Mouse (Mus musculus) olfactory bulb, adult 2 months (tissue): ENCODE measurements around the gene Entpd5. TPM values are rescaled to one million over a fixed set of nuclear protein-coding genes. Genes with fewer than 3 reads are reported as not detected.

ENCODE experiments used
- H3K27ac ChIP-seq: fragments of 200-500 bp; 2 replicates; pipeline ENCODE4 v1.5.1; 2012; ENCODE audit warnings: low read depth, low read length; ENCODE audit not compliant: insufficient read depth
- H3K4me1 ChIP-seq: fragments of 200-500 bp; 2 replicates; pipeline ENCODE4 v1.6.1; 2012; ENCODE audit warnings: low read length; ENCODE audit not compliant: control insufficient read depth, insufficient read depth
- H3K4me3 ChIP-seq: fragments of 200-500 bp; 2 replicates; pipeline ENCODE4 v1.5.1; 2012; ENCODE audit warnings: mild to moderate bottlenecking, low read depth, low read length, moderate library complexity; ENCODE audit not compliant: insufficient read depth
- CTCF ChIP-seq: fragments of 200-500 bp; IDR thresholded peaks from 2 replicates; pipeline ENCODE4 v1.5.1; 2012; ENCODE audit warnings: low read depth, mild to moderate bottlenecking, low read length, moderate library complexity; ENCODE audit not compliant: insufficient read depth
- POLR2A ChIP-seq: fragments of 200-500 bp; IDR thresholded peaks from 2 replicates; pipeline ENCODE4 v1.6.1; 2012; ENCODE audit warnings: mild to moderate bottlenecking, low read depth, low read length, moderate library complexity; ENCODE audit not compliant: insufficient read depth
- WGBS: fragments of 180-500 bp; shearing (Covaris S2); methylation state at CpG from one replicate; pipeline ENCODE4 v1.1.7; 2018; 5-methylcytosine and 5-hydroxymethylcytosine counted together
- polyA plus RNA-seq: library from polyadenylated mRNA; stranded (reverse); fragments of >200 nt; gene quantifications from 2 replicates; pipeline ENCODE4 v1.2.4, GENCODE M21; 2012; ENCODE audit warnings: low replicate concordance; ENCODE audit not compliant: missing spikeins, insufficient read depth, insufficient read length

Entpd5 gene
- polyA plus RNA-seq, 1 experiment = not detected

- Histone ChIP-seq H3K27ac (no peak overlapping the region), H3K4me1 (no peaks in the 10 kb centered on the region), H3K4me3 (no peak overlapping the region)
- no peak for TF ChIP-seq POLR2A
- no peak for TF ChIP-seq CTCF
- 97% methylated on average over 4 of the region's 4 CpGs for WGBS
Observed at GRCm38 (mm10) chr12:84392681-84393080, 16.1 kb downstream of the Entpd5 start.

GRCm38 (mm10) chr12:84390336-84390735, 18.5 kb downstream of the Entpd5 start:
- no peaks in the 10 kb centered on the region for H3K4me1 ChIP-seq
- WGBS = 94% methylated on average over 6 of the region's 6 CpGs
- H3K27ac ChIP-seq = no peak overlapping the region
- no peak overlapping the region for H3K4me3 ChIP-seq
- TF ChIP-seq POLR2A = no peak

DNA sequence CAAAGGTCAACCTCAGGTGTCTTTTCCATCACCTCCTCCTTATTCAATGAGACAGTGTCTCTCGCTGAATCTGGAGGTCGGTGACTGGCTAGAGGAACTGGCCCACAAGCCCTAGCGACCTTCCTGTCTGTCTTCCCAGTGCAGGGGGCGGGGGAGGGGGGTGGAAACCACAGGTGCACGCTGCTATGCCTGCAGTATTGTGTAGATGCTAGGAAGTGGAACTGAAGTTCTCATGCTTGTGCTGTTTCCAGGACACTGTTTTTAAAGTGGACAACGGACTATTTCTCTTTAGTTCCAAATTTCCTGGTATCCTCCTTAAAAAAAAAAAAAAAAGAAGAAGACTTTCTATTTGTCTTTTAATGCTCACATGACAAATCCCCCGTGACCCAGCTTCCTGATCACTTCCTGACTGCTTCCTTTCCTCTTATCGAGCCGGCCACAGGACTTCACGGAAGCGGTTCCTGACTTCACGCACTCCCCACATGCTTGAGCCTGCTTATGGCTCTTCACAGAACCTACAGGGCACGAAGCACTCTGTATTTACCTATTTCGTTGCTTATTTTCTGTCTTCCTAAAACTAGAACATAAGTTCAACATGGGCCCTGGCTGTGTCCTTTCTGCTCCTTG, 19.9 kb downstream of the Entpd5 start:
- TF ChIP-seq CTCF (no peak), POLR2A (no peak)
- no peak overlapping the region for H3K27ac ChIP-seq
- no peaks in the 10 kb centered on the region for H3K4me1 ChIP-seq
- H3K4me3 ChIP-seq = no peak overlapping the region
- 79% methylated on average over 14 of the region's 14 CpGs for WGBS

DNA sequence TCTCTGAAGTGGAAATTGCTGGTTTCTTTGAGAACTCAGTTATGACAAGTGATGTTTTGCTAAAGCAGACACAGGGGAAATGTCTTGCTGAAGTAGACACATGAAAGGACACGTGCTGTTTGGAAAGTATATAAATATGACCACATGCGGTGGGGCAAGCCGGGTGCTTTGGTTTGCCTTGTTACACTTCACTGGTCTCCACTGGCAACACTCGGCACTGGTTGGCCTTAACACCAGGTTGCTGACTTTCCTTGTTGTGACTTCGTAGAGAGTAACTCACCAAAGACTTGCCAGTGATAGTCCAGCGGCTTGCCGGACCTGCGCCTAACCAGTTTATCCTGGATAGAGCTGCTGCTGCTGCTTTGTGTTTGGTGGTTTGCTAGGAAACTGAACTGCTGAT, 20.7 kb downstream of the Entpd5 start:
- 86% methylated on average over 8 of the region's 8 CpGs for WGBS
- Histone ChIP-seq H3K27ac (no peak overlapping the region), H3K4me3 (no peak overlapping the region), H3K4me1 (no peaks in the 10 kb centered on the region)
- TF ChIP-seq POLR2A (no peak), CTCF (no peak)

- 88% methylated on average over 4 of the region's 4 CpGs for WGBS
Observed at GRCm38 (mm10) chr12:84385408-84385807, 23.4 kb downstream of the Entpd5 start.

GRCm38 (mm10) chr12:84384644-84385081, 24.2 kb downstream of the Entpd5 start:
- TF ChIP-seq POLR2A = no peak
- TF ChIP-seq CTCF = no peak
- H3K4me3 ChIP-seq = no peak overlapping the region
- 33% methylated on average over 5 of the region's 5 CpGs for WGBS
- H3K27ac ChIP-seq = no peak overlapping the region
- no peaks in the 10 kb centered on the region for H3K4me1 ChIP-seq

More at GRCm38 (mm10) chr12:84385408-84385807, 23.4 kb downstream of the Entpd5 start:
- no peak overlapping the region for H3K4me3 ChIP-seq
- no peak overlapping the region for H3K27ac ChIP-seq
- TF ChIP-seq CTCF (no peak), POLR2A (no peak)
- no peaks in the 10 kb centered on the region for H3K4me1 ChIP-seq

DNA sequence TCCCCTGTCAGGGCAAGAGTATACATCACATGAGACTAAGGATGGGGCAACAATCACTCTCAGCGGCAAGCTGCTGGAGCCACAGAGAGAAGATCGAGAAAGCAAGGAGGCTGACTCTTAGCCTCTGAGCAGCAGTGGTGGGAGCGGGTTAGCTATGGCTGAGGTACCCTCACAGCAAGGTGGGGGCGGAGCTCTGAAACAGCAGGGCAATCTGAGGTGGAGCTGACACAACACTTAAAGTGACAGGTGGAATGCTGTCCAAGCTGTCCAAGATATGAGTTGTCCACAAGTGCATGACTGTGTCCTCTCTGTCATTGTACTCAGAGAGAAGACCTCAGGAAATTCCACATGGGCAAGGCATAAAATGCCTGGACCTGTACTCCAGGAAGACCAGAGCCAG, 26.5 kb downstream of the Entpd5 start:
- Histone ChIP-seq H3K4me3 (no peak overlapping the region), H3K27ac (no peak overlapping the region), H3K4me1 (no peaks in the 10 kb centered on the region)
- WGBS = 91% methylated on average over 4 of the region's 4 CpGs
- TF ChIP-seq CTCF (no peak), POLR2A (no peak)

DNA sequence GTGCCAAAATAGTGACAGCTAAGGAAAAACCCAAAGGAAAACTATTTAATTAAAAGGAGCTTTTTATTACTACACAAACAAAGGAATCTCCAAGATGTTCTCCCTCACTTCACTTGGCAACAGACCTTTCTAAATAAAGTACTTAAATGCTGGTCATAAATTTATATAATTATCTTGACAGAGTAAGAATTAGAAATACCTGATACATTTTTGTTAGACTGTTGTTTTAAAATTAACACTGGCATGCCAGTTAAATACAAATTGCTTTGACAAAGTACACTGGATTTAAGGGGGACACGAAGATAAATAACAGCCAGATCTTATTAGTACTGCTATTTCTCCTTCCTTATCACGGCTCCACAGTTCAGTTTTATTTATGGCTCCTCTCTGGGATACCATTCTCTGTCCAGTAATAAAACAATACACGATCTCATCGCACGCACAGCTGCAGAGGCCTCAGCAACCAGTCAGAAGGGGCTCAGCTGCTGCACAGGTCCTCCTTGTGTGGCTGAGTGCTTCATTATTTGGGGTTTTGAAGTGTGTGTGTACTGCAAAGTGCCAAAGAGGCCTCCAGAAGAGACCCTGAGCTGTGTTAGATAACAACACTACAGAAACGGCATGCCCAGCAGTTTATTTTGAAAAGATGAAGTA, 34.9 kb downstream of the Entpd5 start:
- WGBS = 62% methylated on average over 6 of the region's 6 CpGs
- H3K27ac ChIP-seq = no peak overlapping the region

GRCm38 (mm10) chr12:84371647-84372046, 37.2 kb downstream of the Entpd5 start:
- Histone ChIP-seq H3K4me1 (peaks cover 3% of the 10 kb centered on the region; the same call in 1 of the 2 replicates), H3K4me3 (no peak overlapping the region), H3K27ac (no peak overlapping the region)
- 89% methylated on average over 5 of the region's 5 CpGs for WGBS
- TF ChIP-seq POLR2A (no peak), CTCF (no peak)

More for the DNA sequence above, 34.9 kb downstream of the Entpd5 start:
- Histone ChIP-seq H3K4me1 (peaks cover 3% of the 10 kb centered on the region; the same call in 1 of the 2 replicates), H3K4me3 (no peak overlapping the region)
- TF ChIP-seq POLR2A (no peak), CTCF (no peak)
